Mouse (Mus musculus): ENCODE measurements around the gene Pigk.

- no peak for TF ChIP-seq POLR2A (IDR thresholded peaks at IDR 0.05; ENCODE audit: borderline replicate concordance, low read depth, low read length)
- no peak for TF ChIP-seq CTCF (IDR thresholded peaks at IDR 0.05; ENCODE audit: low read depth, low read length)
Observed at GRCm38 (mm10) chr3:152913625-152914024, 199.7 kb downstream of the Pigk start.

Data from bone marrow macrophage, adult 2 months (primary cell).